Mouse (Mus musculus) kidney, postnatal 0 days (tissue): ENCODE measurements around the gene Trp53i13. TPM values are rescaled to one million over a fixed set of nuclear protein-coding genes. Genes with fewer than 3 reads are reported as not detected.

Source experiments
- ATAC-seq: fragments of 200-750 bp; cut with Nextera tagmentation; replicated peaks from 2 replicates; pipeline ENCODE4 v1.8.0; 2017; ENCODE audit warnings: low read depth, moderate number of reproducible peaks, moderate TSS enrichment, moderate library complexity; ENCODE audit not compliant: low FRiP score
- DNase-seq: peaks from one replicate; pipeline ENCODE4 v3.0.0-alpha.2; 2016; ENCODE audit warnings: low spot score
- H3K27ac ChIP-seq: fragments of 300-500 bp; sonication (generic); 2 replicates; pipeline ENCODE4 v1.5.1; 2014; ENCODE audit warnings: mild to moderate bottlenecking
- H3K27me3 ChIP-seq: fragments of 300-500 bp; sonication (generic); 2 replicates; pipeline ENCODE4 v1.6.1; 2014; ENCODE audit warnings: low read length, mixed read lengths; ENCODE audit not compliant: insufficient read depth
- H3K36me3 ChIP-seq: fragments of 300-500 bp; sonication (generic); 2 replicates; pipeline ENCODE4 v1.6.1; 2014; ENCODE audit warnings: low read length, mixed read lengths; ENCODE audit not compliant: insufficient read depth
- H3K4me1 ChIP-seq: fragments of 300-500 bp; sonication (generic); replicated peaks from 2 replicates; pipeline ENCODE4 v1.6.1; 2014; ENCODE audit warnings: antibody characterized with exemption, low read length, mixed read lengths; ENCODE audit not compliant: insufficient read depth
- H3K4me2 ChIP-seq: fragments of 300-500 bp; sonication (generic); 2 replicates; pipeline ENCODE4 v1.6.1; 2014; ENCODE audit warnings: mild to moderate bottlenecking, low read length, moderate library complexity, mixed read lengths
- H3K4me3 ChIP-seq: fragments of 300-500 bp; sonication (generic); replicated peaks from 2 replicates; pipeline ENCODE4 v1.5.1; 2014; ENCODE audit warnings: low read depth, low read length
- H3K9ac ChIP-seq: fragments of 300-500 bp; sonication (generic); 2 replicates; pipeline ENCODE4 v1.6.1; 2014; ENCODE audit warnings: low read depth, low read length
- H3K9me3 ChIP-seq: fragments of 300-500 bp; sonication (generic); replicated peaks from 2 replicates; pipeline ENCODE4 v1.6.1; 2016; ENCODE audit warnings: low read length, inconsistent platforms, mixed read lengths
- CTCF ChIP-seq: IDR thresholded peaks from 2 replicates; pipeline ENCODE4 v1.5.1; 2016; ENCODE audit warnings: antibody characterized with exemption, low read depth, mild to moderate bottlenecking, moderate library complexity
- WGBS: fragments of 180-500 bp; shearing (Covaris S2); extraction: QIAGEN DNeasy Blood & Tissue Kit; methylation state at CpG from one replicate; pipeline ENCODE4 v1.1.7; 2014; 5-methylcytosine and 5-hydroxymethylcytosine counted together
- polyA plus RNA-seq: library from polyadenylated mRNA; unstranded; fragments of >200 nt; fragmentation: Nextera tagmentation; extraction: Ambion mirVana; gene quantifications from 2 replicates; pipeline ENCODE4 v1.2.1, GENCODE M21; 2015

The Trp53i13 gene
- polyA plus RNA-seq, 1 experiment from 2014 or later = 34.8 TPM

DNA sequence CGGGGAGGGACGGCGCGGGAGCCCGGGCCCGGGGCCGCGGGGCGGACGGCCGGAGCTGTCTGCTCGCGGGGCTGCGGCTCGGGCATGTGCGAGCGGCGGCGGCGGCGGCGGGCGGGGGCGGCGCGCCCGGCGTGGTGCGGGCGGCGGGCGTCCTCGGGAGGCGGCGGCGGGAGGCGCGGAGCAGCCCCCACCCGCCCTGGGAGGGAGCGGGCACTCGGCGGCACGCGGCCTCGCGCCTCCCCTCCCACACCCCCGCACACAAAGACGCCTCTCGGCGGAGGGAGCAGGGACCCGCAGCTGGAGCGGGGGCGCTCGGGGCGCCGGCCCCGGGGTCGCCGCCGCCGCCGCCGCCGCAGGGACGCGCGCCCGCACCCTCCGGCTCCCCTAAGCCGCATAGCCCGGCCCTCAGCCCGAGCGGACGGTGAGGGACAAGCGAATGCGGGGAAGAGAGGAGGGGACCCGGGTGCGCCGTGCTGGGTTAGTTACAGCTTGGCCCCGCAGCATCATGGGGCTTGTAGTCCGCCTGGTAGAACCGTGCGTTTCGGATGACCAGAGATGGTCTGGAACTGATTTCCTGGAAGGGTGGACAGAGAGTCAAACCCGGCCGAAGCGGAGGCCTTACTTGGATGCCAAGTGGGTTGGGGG lies 26.1 kb downstream of the Trp53i13 start, which contains the start of gene Ankrd13b:
Gene Ankrd13b (minus strand): TSS at position 88 of the 645 bp plus-strand sequence.
- Histone ChIP-seq H3K36me3 (no peaks in the 10 kb centered on the region), H3K27ac (no peak within 1 kb of the TSS), H3K4me2 (peak within 1 kb of the TSS; percentile 100), H3K27me3 (no peaks in the 10 kb centered on the region), H3K9ac (peak within 1 kb of the TSS; percentile 75), H3K9me3 (no peaks in the 10 kb centered on the region), H3K4me3 (peak within 1 kb of the TSS; percentile 85), H3K4me1 (peaks cover 35% of the 10 kb centered on the region)
- no peak for TF ChIP-seq CTCF
- under 1% methylated on average over 66 of the region's 87 CpGs for WGBS
- DNase-seq (peak; percentile 87), ATAC-seq (peak; percentile 19; the same call in 1 of the 2 replicates)

- peak overlapping the region; percentile 100 for H3K4me2 ChIP-seq
- no peak for DNase-seq
- no peak for TF ChIP-seq CTCF
- H3K4me1 ChIP-seq = peaks cover 28% of the 10 kb centered on the region
- no peaks in the 10 kb centered on the region for H3K9me3 ChIP-seq
- no peaks in the 10 kb centered on the region for H3K36me3 ChIP-seq
- H3K27me3 ChIP-seq = no peaks in the 10 kb centered on the region
- H3K27ac ChIP-seq = no peak overlapping the region
- peak overlapping the region; percentile 85 for H3K4me3 ChIP-seq
- H3K9ac ChIP-seq = peak overlapping the region; percentile 75
- no peak for ATAC-seq
- 4% methylated on average over 54 of the region's 55 CpGs for WGBS
Observed at GRCm38 (mm10) chr11:77488771-77489581, 26.8 kb downstream of the Trp53i13 start.

- no peak for DNase-seq
- no peaks in the 10 kb centered on the region for H3K27me3 ChIP-seq
- H3K4me2 ChIP-seq = no peak overlapping the region
- H3K27ac ChIP-seq = no peak overlapping the region
- no peaks in the 10 kb centered on the region for H3K9me3 ChIP-seq
- no peak for TF ChIP-seq CTCF
- no peak overlapping the region for H3K9ac ChIP-seq
- peaks cover 20% of the 10 kb centered on the region for H3K4me1 ChIP-seq
- ATAC-seq = no peak
- no peak overlapping the region for H3K4me3 ChIP-seq
- no peaks in the 10 kb centered on the region for H3K36me3 ChIP-seq
- 75% methylated on average over 5 of the region's 5 CpGs for WGBS
Observed at GRCm38 (mm10) chr11:77486798-77487197, 29.0 kb downstream of the Trp53i13 start.

- DNase-seq = no peak
- Histone ChIP-seq H3K9ac (no peak overlapping the region), H3K4me3 (no peak overlapping the region), H3K4me1 (peaks cover 12% of the 10 kb centered on the region), H3K27me3 (no peaks in the 10 kb centered on the region), H3K4me2 (no peak overlapping the region), H3K36me3 (no peaks in the 10 kb centered on the region), H3K9me3 (no peaks in the 10 kb centered on the region), H3K27ac (no peak overlapping the region)
- ATAC-seq = no peak
- 38% methylated on average over 6 of the region's 6 CpGs for WGBS
- no peak for TF ChIP-seq CTCF
Observed at GRCm38 (mm10) chr11:77485229-77485628, 30.6 kb downstream of the Trp53i13 start.

GRCm38 (mm10) chr11:77483510-77484255 lies 32.1 kb downstream of the Trp53i13 start:
- DNase-seq (no peak), ATAC-seq (no peak)
- TF ChIP-seq CTCF = no peak
- no peak overlapping the region for H3K4me2 ChIP-seq
- no peak overlapping the region for H3K4me3 ChIP-seq
- no peaks in the 10 kb centered on the region for H3K36me3 ChIP-seq
- H3K9me3 ChIP-seq = no peaks in the 10 kb centered on the region
- no peaks in the 10 kb centered on the region for H3K27me3 ChIP-seq
- 65% methylated on average over 11 of the region's 11 CpGs for WGBS
- H3K9ac ChIP-seq = no peak overlapping the region
- peaks cover 3% of the 10 kb centered on the region for H3K4me1 ChIP-seq
- no peak overlapping the region for H3K27ac ChIP-seq

GRCm38 (mm10) chr11:77483043-77483442 lies 32.7 kb downstream of the Trp53i13 start:
- no peak overlapping the region for H3K27ac ChIP-seq
- H3K9me3 ChIP-seq = no peaks in the 10 kb centered on the region
- H3K9ac ChIP-seq = no peak overlapping the region
- DNase-seq (no peak), ATAC-seq (no peak)
- no peak overlapping the region for H3K4me2 ChIP-seq
- no peak overlapping the region for H3K4me3 ChIP-seq
- no peaks in the 10 kb centered on the region for H3K27me3 ChIP-seq
- 54% methylated on average over 3 of the region's 3 CpGs for WGBS
- TF ChIP-seq CTCF = no peak
- H3K4me1 ChIP-seq = no peaks in the 10 kb centered on the region; the same call in 1 of the 2 replicates
- H3K36me3 ChIP-seq = no peaks in the 10 kb centered on the region
